Mouse (Mus musculus): ENCODE measurements at regions not wholly inside any gene's neighbourhood (a gene's known extent, or its start where the extent isn't known, plus 50 kb on each side); places are given as distances from the start of the nearest gene placed in this dataset.

DNA sequence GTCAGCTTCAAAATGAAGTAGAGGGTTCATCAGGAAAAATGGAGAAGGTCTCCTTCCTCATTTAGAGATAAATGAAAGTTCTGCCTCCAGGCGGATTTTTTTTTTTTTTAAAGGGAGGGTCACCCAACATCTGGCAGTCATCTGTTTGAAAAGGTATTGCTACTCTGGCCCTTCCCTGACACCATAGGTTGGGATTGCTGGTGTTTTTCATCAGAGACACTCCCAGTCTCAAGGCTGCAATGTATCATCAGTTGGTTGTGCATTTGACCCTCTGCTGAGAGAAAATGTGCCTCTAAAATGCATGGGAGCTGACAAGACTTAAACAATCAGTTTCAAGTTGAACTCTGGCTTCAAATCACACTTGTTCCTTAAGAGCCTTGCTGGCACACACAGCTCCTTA, 1344.4 kb downstream of the Mat2b start:
- no peak for ATAC-seq (ENCODE audit: low read depth)
- no peaks in the 10 kb centered on the region for H3K36me3 ChIP-seq (ENCODE audit: control insufficient read depth, insufficient read depth, low read length)
- H3K27me3 ChIP-seq (ENCODE audit: control insufficient read depth, insufficient read depth, low read length), result no peaks in the 10 kb centered on the region
- H3K27ac ChIP-seq (ENCODE audit: low read depth, low read length), result no peak overlapping the region
- H3K4me1 ChIP-seq (ENCODE audit: control insufficient read depth, insufficient read depth, low read length), result no peaks in the 10 kb centered on the region
- no peak overlapping the region for H3K4me3 ChIP-seq (ENCODE audit: low read depth, low read length)
- 57% methylated on average over 1 of the region's 1 CpGs for WGBS
- H3K4me2 ChIP-seq (ENCODE audit: low read depth, low read length), result no peak overlapping the region
- H3K9ac ChIP-seq (replicated peaks; ENCODE audit: low read depth, low read length), result no peak overlapping the region
- H3K9me3 ChIP-seq (ENCODE audit: control insufficient read depth, low read length), result no peaks in the 10 kb centered on the region

Data from neural tube, embryonic 14.5 days (tissue).